Mouse (Mus musculus) embryonic facial prominence, embryonic 11.5 days (tissue): ENCODE measurements at regions not wholly inside any gene's neighbourhood (a gene's known extent, or its start where the extent isn't known, plus 50 kb on each side); places are given as distances from the start of the nearest gene placed in this dataset.
A peak's percentile ranks its signal among the peaks of the same experiment; 100 is the strongest.

Experiments
- ATAC-seq: fragments of 200-750 bp; cut with Nextera tagmentation; replicated peaks from 2 replicates; pipeline ENCODE4 v1.8.0; 2017; ENCODE audit warnings: low read depth; ENCODE audit not compliant: insufficient number of reproducible peaks, low FRiP score, low TSS enrichment
- DNase-seq: peaks from one replicate; pipeline ENCODE4 v3.0.0-alpha.2; 2015; ENCODE audit warnings: low spot score
- H3K27ac ChIP-seq: fragments of 300-500 bp; sonication (generic); replicated peaks from 2 replicates; pipeline ENCODE4 v1.5.1; 2014; ENCODE audit warnings: mild to moderate bottlenecking, low read depth, low read length, control low read depth
- H3K27me3 ChIP-seq: fragments of 300-500 bp; sonication (generic); 2 replicates; pipeline ENCODE4 v1.6.1; 2014; ENCODE audit warnings: mild to moderate bottlenecking, low read length, moderate library complexity, mixed read lengths; ENCODE audit not compliant: control insufficient read depth, insufficient read depth
- H3K36me3 ChIP-seq: fragments of 300-500 bp; sonication (generic); replicated peaks from 2 replicates; pipeline ENCODE4 v1.6.1; 2014; ENCODE audit warnings: low read depth, mild to moderate bottlenecking, low read length, moderate library complexity, mixed read lengths; ENCODE audit not compliant: control insufficient read depth, insufficient read depth
- H3K4me1 ChIP-seq: fragments of 300-500 bp; sonication (generic); 2 replicates; pipeline ENCODE4 v1.6.1; 2014; ENCODE audit warnings: low read length, mixed read lengths; ENCODE audit not compliant: control insufficient read depth, insufficient read depth
- H3K4me2 ChIP-seq: fragments of 300-500 bp; sonication (generic); 2 replicates; pipeline ENCODE4 v1.6.1; 2014; ENCODE audit warnings: low read depth, mild to moderate bottlenecking, control low read depth, low read length, moderate library complexity
- H3K4me3 ChIP-seq: fragments of 300-500 bp; sonication (generic); 2 replicates; pipeline ENCODE4 v1.5.1; 2014; ENCODE audit warnings: low read depth, low read length, control low read depth
- H3K9ac ChIP-seq: fragments of 300-500 bp; sonication (generic); replicated peaks from 2 replicates; pipeline ENCODE4 v1.6.1; 2014; ENCODE audit warnings: mild to moderate bottlenecking, control low read depth, low read length
- H3K9me3 ChIP-seq: fragments of 300-500 bp; sonication (generic); replicated peaks from 2 replicates; pipeline ENCODE4 v1.6.1; 2016; ENCODE audit warnings: mild to moderate bottlenecking, low read length, inconsistent platforms, mixed read lengths; ENCODE audit not compliant: control insufficient read depth
- WGBS: fragments of 180-500 bp; shearing (Covaris S2); extraction: QIAGEN DNeasy Blood & Tissue Kit; methylation state at CpG from one replicate; pipeline ENCODE4 v1.1.7; 2014; 5-methylcytosine and 5-hydroxymethylcytosine counted together

GRCm38 (mm10) chr15:96880066-96880465 lies 175.7 kb downstream of the Slc38a4 start:
- H3K9ac ChIP-seq, result no peak overlapping the region
- H3K9me3 ChIP-seq, result no peaks in the 10 kb centered on the region
- H3K4me2 ChIP-seq, result no peak overlapping the region
- H3K27me3 ChIP-seq, result no peaks in the 10 kb centered on the region
- 93% methylated on average over 11 of the region's 11 CpGs for WGBS
- DNase-seq (no peak), ATAC-seq (no peak)
- H3K4me3 ChIP-seq, result no peak overlapping the region
- no peaks in the 10 kb centered on the region for H3K4me1 ChIP-seq
- H3K27ac ChIP-seq, result no peak overlapping the region
- H3K36me3 ChIP-seq, result no peaks in the 10 kb centered on the region

DNA sequence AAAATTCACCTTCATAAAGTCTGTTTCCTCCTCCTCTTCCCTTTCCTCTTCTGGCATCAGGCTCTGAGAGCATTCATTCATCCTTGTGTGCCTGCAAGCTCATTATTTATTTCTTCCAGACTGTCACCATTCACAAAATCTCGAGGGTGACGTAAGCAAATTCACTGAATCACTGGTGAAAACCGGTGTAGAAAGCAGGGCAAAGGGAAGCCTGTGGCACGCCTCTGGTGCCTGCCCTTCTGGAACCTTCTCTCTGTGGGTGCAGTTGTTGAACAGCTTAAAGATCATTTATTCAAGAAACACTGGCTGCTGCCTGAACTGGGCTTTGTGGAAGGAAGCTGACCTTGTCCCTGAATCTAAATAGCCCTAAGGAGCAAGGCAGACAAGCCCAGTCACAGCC lies 177.0 kb downstream of the Slc38a4 start:
- Histone ChIP-seq H3K27me3 (no peaks in the 10 kb centered on the region), H3K36me3 (no peaks in the 10 kb centered on the region), H3K4me1 (no peaks in the 10 kb centered on the region), H3K4me2 (no peak overlapping the region), H3K4me3 (no peak overlapping the region), H3K9ac (no peak overlapping the region), H3K9me3 (no peaks in the 10 kb centered on the region), H3K27ac (no peak overlapping the region)
- 75% methylated on average over 4 of the region's 4 CpGs for WGBS
- DNase-seq (no peak), ATAC-seq (no peak)

DNA sequence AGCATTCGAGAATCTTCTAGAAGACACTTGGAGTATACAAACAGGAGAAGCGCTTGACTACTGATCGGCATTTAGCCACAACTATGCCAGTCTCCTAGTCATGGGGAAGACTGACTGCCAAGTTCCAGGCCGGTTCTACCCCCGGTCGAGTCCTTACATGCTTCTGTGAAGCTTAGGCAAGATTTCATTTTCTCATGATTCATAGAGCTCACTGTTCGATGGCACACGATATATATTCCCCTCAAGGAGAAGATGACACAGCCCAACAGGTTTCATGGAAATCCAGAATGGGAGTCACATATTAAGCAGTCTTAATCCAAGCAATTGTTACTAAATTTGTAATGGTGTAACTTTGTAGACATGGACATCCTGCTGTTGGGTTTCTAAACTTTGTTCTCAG lies 177.8 kb downstream of the Slc38a4 start:
- no peak for DNase-seq
- Histone ChIP-seq H3K27ac (no peak overlapping the region), H3K4me2 (no peak overlapping the region), H3K36me3 (no peaks in the 10 kb centered on the region), H3K4me1 (no peaks in the 10 kb centered on the region), H3K4me3 (no peak overlapping the region), H3K9me3 (no peaks in the 10 kb centered on the region), H3K27me3 (no peaks in the 10 kb centered on the region), H3K9ac (no peak overlapping the region)
- ATAC-seq, result no peak
- 94% methylated on average over 8 of the region's 8 CpGs for WGBS

- Histone ChIP-seq H3K9me3 (no peaks in the 10 kb centered on the region), H3K4me2 (no peak overlapping the region), H3K27me3 (no peaks in the 10 kb centered on the region), H3K9ac (no peak overlapping the region), H3K27ac (no peak overlapping the region), H3K4me1 (no peaks in the 10 kb centered on the region), H3K36me3 (no peaks in the 10 kb centered on the region), H3K4me3 (no peak overlapping the region)
- DNase-seq, result peak; percentile 15
- 72% methylated on average over 9 of the region's 9 CpGs for WGBS
- ATAC-seq, result no peak
These were observed 177.7 kb upstream of the Slc38a2 start for GRCm38 (mm10) chr15:96877271-96877670.

DNA sequence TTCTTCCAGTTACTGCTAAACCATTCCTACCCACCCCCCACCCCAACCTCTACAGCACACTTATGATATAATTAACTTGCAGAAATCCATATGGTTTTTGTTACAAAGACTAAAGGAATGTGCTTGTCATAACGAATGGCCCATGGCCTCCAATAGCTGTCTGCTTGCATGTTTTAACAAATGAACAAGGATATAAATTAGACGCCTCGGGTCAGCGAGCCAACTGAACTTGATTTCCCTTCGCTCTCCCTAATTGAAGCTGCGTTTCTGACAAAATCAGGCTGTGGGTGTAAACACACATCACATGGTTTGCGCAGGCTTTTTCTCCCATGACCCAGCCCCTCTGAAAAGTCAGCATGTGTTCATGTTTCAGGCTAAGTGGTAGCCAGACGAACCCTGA lies 174.6 kb upstream of the Slc38a2 start:
- no peaks in the 10 kb centered on the region for H3K27me3 ChIP-seq
- H3K9ac ChIP-seq, result no peak overlapping the region
- H3K9me3 ChIP-seq, result no peaks in the 10 kb centered on the region
- WGBS, result 26% methylated on average over 8 of the region's 8 CpGs
- no peak overlapping the region for H3K4me3 ChIP-seq
- ATAC-seq (peak; percentile 80; the same call in 1 of the 2 replicates), DNase-seq (peak; percentile 80)
- no peak overlapping the region for H3K27ac ChIP-seq
- H3K36me3 ChIP-seq, result no peaks in the 10 kb centered on the region
- no peak overlapping the region for H3K4me2 ChIP-seq
- H3K4me1 ChIP-seq, result no peaks in the 10 kb centered on the region

- Histone ChIP-seq H3K9me3 (no peaks in the 10 kb centered on the region), H3K4me2 (no peak overlapping the region), H3K4me1 (no peaks in the 10 kb centered on the region), H3K9ac (no peak overlapping the region), H3K36me3 (no peaks in the 10 kb centered on the region), H3K27me3 (no peaks in the 10 kb centered on the region), H3K4me3 (no peak overlapping the region), H3K27ac (0 out of 2 replicates have a peak overlapping the region, but pooled peaks have one; percentile 16)
- DNase-seq, result peak; percentile 8
- no peak for ATAC-seq
- 76% methylated on average over 7 of the region's 7 CpGs for WGBS
These were observed 174.0 kb upstream of the Slc38a2 start for GRCm38 (mm10) chr15:96873562-96873961.

DNA sequence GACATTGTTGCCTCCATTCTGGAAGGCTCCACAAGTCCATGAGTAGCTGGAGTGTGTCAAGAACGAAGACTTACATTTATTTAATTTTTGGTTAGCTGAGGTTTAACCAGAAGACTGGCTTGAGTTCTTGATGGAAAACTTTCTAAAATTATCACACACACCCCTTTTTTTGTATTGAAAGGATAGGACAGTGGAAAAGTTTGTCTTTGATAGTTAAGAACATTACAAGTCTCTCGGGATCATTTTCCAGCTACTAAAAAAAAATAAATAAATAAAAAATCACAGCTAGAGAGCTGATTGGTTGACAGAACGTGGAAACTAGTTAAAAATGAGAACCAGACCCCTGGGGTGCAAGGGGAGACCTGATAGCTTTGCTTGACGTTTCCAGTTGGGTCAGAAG lies 173.6 kb upstream of the Slc38a2 start:
- Histone ChIP-seq H3K27ac (no peak overlapping the region), H3K4me3 (no peak overlapping the region)

GRCm38 (mm10) chr15:96867701-96868100 lies 168.2 kb upstream of the Slc38a2 start:
- H3K4me3 ChIP-seq, result no peak overlapping the region
- H3K9ac ChIP-seq, result no peak overlapping the region
- H3K27ac ChIP-seq, result no peak overlapping the region
- no peaks in the 10 kb centered on the region for H3K27me3 ChIP-seq
- no peaks in the 10 kb centered on the region for H3K9me3 ChIP-seq
- DNase-seq, result no peak
- no peak for ATAC-seq
- H3K36me3 ChIP-seq, result no peaks in the 10 kb centered on the region
- no peaks in the 10 kb centered on the region for H3K4me1 ChIP-seq
- H3K4me2 ChIP-seq, result no peak overlapping the region
- WGBS, result 80% methylated on average over 7 of the region's 7 CpGs

More for the DNA sequence above, 173.6 kb upstream of the Slc38a2 start:
- DNase-seq, result no peak
- Histone ChIP-seq H3K4me1 (no peaks in the 10 kb centered on the region), H3K9ac (no peak overlapping the region), H3K4me2 (no peak overlapping the region), H3K36me3 (no peaks in the 10 kb centered on the region), H3K9me3 (no peaks in the 10 kb centered on the region), H3K27me3 (no peaks in the 10 kb centered on the region)
- WGBS, result 46% methylated on average over 4 of the region's 4 CpGs
- ATAC-seq, result no peak
